Comparison of ENCODE assay signal across 8 mouse cellular contexts in genomic region chr3:96564633-96565032, GRCm38 (mm10). TPM values are rescaled to one million over a fixed set of nuclear protein-coding genes. Genes with fewer than 3 reads are reported as not detected.
DNase-seq lines count a peak whose midpoint lies in the region; ATAC-seq lines count a peak whose summit lies in the region.

No protein-coding gene starts in this region.

- no peaks in the 10 kb centered on the region for H3K9me3 ChIP-seq in hindbrain, embryonic 10.5 days
- no peaks in the 10 kb centered on the region for H3K9me3 ChIP-seq in hindbrain, embryonic 16.5 days (ENCODE audit: control insufficient read depth, low read length)
- H3K9me3 ChIP-seq in kidney, embryonic 14.5 days (ENCODE audit: control insufficient read depth, low read length): no peaks in the 10 kb centered on the region

- H3K36me3 ChIP-seq in hindbrain, embryonic 10.5 days: peaks cover 18% of the 10 kb centered on the region
- peaks cover 8% of the 10 kb centered on the region for H3K36me3 ChIP-seq in hindbrain, embryonic 16.5 days (ENCODE audit: control insufficient read depth, insufficient read depth, low read length)
- peaks cover 20% of the 10 kb centered on the region for H3K36me3 ChIP-seq in kidney, embryonic 14.5 days (ENCODE audit: control insufficient read depth, insufficient read depth, low read length)

- no peak overlapping the region for H3K4me2 ChIP-seq in hindbrain, embryonic 16.5 days (ENCODE audit: low read length)
- peak overlapping the region; percentile 17 for H3K4me2 ChIP-seq in kidney, embryonic 14.5 days (replicated peaks; ENCODE audit: low read depth, low read length)

- no peak for DNase-seq in hindbrain, embryonic 10.5 days (ENCODE audit: low spot score)
- peak; percentile 61 for DNase-seq in lung, postnatal 14 days
- no peak for DNase-seq in frontal cortex, postnatal 36 days (ENCODE audit: low spot score in 2 of 2)
- DNase-seq in left cerebral cortex, postnatal 4 days: no peak
- DNase-seq in frontal cortex, postnatal 14 days (ENCODE audit: low spot score in 2 of 2): no peak

- H3K27ac ChIP-seq in hindbrain, embryonic 10.5 days: peak overlapping the region; percentile 53; the same call in 1 of the 2 replicates
- H3K27ac ChIP-seq in hindbrain, embryonic 16.5 days (ENCODE audit: low read depth, low read length): no peak overlapping the region; the same call in 1 of the 2 replicates
- H3K27ac ChIP-seq in kidney, embryonic 14.5 days (ENCODE audit: low read depth, low read length): peak overlapping the region; percentile 66; the same call in 1 of the 2 replicates

- H3K4me1 ChIP-seq in hindbrain, embryonic 10.5 days (replicated peaks): peaks cover 38% of the 10 kb centered on the region
- H3K4me1 ChIP-seq in hindbrain, embryonic 16.5 days (ENCODE audit: control insufficient read depth, insufficient read depth, low read depth, low read length): peaks cover 17% of the 10 kb centered on the region
- peaks cover 33% of the 10 kb centered on the region for H3K4me1 ChIP-seq in kidney, embryonic 14.5 days (ENCODE audit: control insufficient read depth, insufficient read depth, low read length)

- no peak overlapping the region for H3K4me3 ChIP-seq in hindbrain, embryonic 10.5 days
- no peak overlapping the region for H3K4me3 ChIP-seq in hindbrain, embryonic 16.5 days (ENCODE audit: low read length)
- H3K4me3 ChIP-seq in kidney, embryonic 14.5 days (ENCODE audit: low read length): no peak overlapping the region

- no peak overlapping the region for H3K9ac ChIP-seq in hindbrain, embryonic 16.5 days (ENCODE audit: low read depth, low read length)
- no peak overlapping the region for H3K9ac ChIP-seq in kidney, embryonic 14.5 days (ENCODE audit: low read depth, low read length)

- 69% methylated on average over 7 of the region's 7 CpGs for WGBS in hindbrain, embryonic 10.5 days
- WGBS in hindbrain, embryonic 16.5 days: 69% methylated on average over 7 of the region's 7 CpGs
- 24% methylated on average over 7 of the region's 7 CpGs for WGBS in kidney, embryonic 14.5 days

- no peaks in the 10 kb centered on the region for H3K27me3 ChIP-seq in hindbrain, embryonic 10.5 days (ENCODE audit: insufficient read depth, poor library complexity, severe bottlenecking)
- no peaks in the 10 kb centered on the region for H3K27me3 ChIP-seq in hindbrain, embryonic 16.5 days (replicated peaks; ENCODE audit: control insufficient read depth, insufficient read depth, low read length)
- H3K27me3 ChIP-seq in kidney, embryonic 14.5 days (ENCODE audit: control insufficient read depth, insufficient read depth, low read length): no peaks in the 10 kb centered on the region

- ATAC-seq in hindbrain, embryonic 16.5 days: no peak
- peak; percentile 89 for ATAC-seq in common myeloid progenitor, adult 5-6 weeks (replicated peaks; ENCODE audit: low read depth, poor library complexity, severe bottlenecking)
- ATAC-seq in kidney, embryonic 14.5 days (ENCODE audit: low FRiP score, low TSS enrichment): peak; percentile 20

- intact Hi-C loops in left cerebral cortex, postnatal 4 days (cut with DNase I): no loop called here

RNA-seq across cellular contexts. Expression of gene Txnip, which starts 6.9 kb away (rescaled TPM):
- 36.3 and 38.1 TPM in 2 replicates for polyA plus RNA-seq in hindbrain, embryonic 10.5 days (2016; fragmentation: Nextera tagmentation; extraction: Ambion mirVana)
- 51.0 and 53.6 TPM in 2 replicates for polyA plus RNA-seq in hindbrain, embryonic 16.5 days (2015; fragmentation: Nextera tagmentation; extraction: Ambion mirVana)
- 163 and 170 TPM in 2 replicates for total RNA-seq in common myeloid progenitor, adult 5-6 weeks (2017)
- 91.1 and 148 TPM in 2 replicates for polyA plus RNA-seq in kidney, embryonic 14.5 days (2014; fragmentation: Nextera tagmentation; extraction: Ambion mirVana)
- 10 to 100 TPM; 65.2 to 69.2 TPM for total RNA-seq in left cerebral cortex, postnatal 4 days (2021)

RNA-seq across cellular contexts. Expression of gene Gm16253, which starts 12.2 kb away (rescaled TPM):
- 0.55 and 0.93 TPM in 2 replicates for polyA plus RNA-seq in hindbrain, embryonic 10.5 days (2016; fragmentation: Nextera tagmentation; extraction: Ambion mirVana)
- polyA plus RNA-seq in hindbrain, embryonic 16.5 days (2015; fragmentation: Nextera tagmentation; extraction: Ambion mirVana): 1.0 and 1.9 TPM in 2 replicates
- not detected in 2 replicates for total RNA-seq in common myeloid progenitor, adult 5-6 weeks (2017)
- 0.72 and 1.3 TPM in 2 replicates for polyA plus RNA-seq in kidney, embryonic 14.5 days (2014; fragmentation: Nextera tagmentation; extraction: Ambion mirVana)
- total RNA-seq in left cerebral cortex, postnatal 4 days (2021): not detected

RNA-seq across cellular contexts. Expression of gene Polr3gl, which starts 29.3 kb away (rescaled TPM):
- polyA plus RNA-seq in hindbrain, embryonic 10.5 days (2016; fragmentation: Nextera tagmentation; extraction: Ambion mirVana): 25.3 and 29.4 TPM in 2 replicates
- polyA plus RNA-seq in hindbrain, embryonic 16.5 days (2015; fragmentation: Nextera tagmentation; extraction: Ambion mirVana): 31.0 and 33.3 TPM in 2 replicates
- 47.2 and 48.1 TPM in 2 replicates for total RNA-seq in common myeloid progenitor, adult 5-6 weeks (2017)
- polyA plus RNA-seq in kidney, embryonic 14.5 days (2014; fragmentation: Nextera tagmentation; extraction: Ambion mirVana): 18.0 and 22.3 TPM in 2 replicates
- total RNA-seq in left cerebral cortex, postnatal 4 days (2021): 10 to 100 TPM; 28.0 to 28.1 TPM

RNA-seq across cellular contexts. Expression of gene Ankrd34a, which starts 31.8 kb away (rescaled TPM):
- 0.92 and 1.5 TPM in 2 replicates for polyA plus RNA-seq in hindbrain, embryonic 10.5 days (2016; fragmentation: Nextera tagmentation; extraction: Ambion mirVana)
- 21.5 and 23.9 TPM in 2 replicates for polyA plus RNA-seq in hindbrain, embryonic 16.5 days (2015; fragmentation: Nextera tagmentation; extraction: Ambion mirVana)
- total RNA-seq in common myeloid progenitor, adult 5-6 weeks (2017): not detected in 2 replicates
- polyA plus RNA-seq in kidney, embryonic 14.5 days (2014; fragmentation: Nextera tagmentation; extraction: Ambion mirVana): 1.8 and 2.4 TPM in 2 replicates
- total RNA-seq in left cerebral cortex, postnatal 4 days (2021): 10 to 100 TPM; 32.3 to 33.0 TPM

RNA-seq across cellular contexts. Expression of gene Lix1l, which starts 36.3 kb away (rescaled TPM):
- 5.4 and 5.5 TPM in 2 replicates for polyA plus RNA-seq in hindbrain, embryonic 10.5 days (2016; fragmentation: Nextera tagmentation; extraction: Ambion mirVana)
- 5.1 and 5.8 TPM in 2 replicates for polyA plus RNA-seq in hindbrain, embryonic 16.5 days (2015; fragmentation: Nextera tagmentation; extraction: Ambion mirVana)
- total RNA-seq in common myeloid progenitor, adult 5-6 weeks (2017): 1.3 and 3.2 TPM in 2 replicates
- polyA plus RNA-seq in kidney, embryonic 14.5 days (2014; fragmentation: Nextera tagmentation; extraction: Ambion mirVana): 5.8 and 7.0 TPM in 2 replicates
- total RNA-seq in left cerebral cortex, postnatal 4 days (2021): 10 to 100 TPM; 55.2 to 64.1 TPM
